Mouse (Mus musculus) megakaryocyte, adult 5-6 weeks (primary cell): ENCODE data around the gene Rars. TPM values are rescaled to one million over a fixed set of nuclear protein-coding genes. Genes with fewer than 3 reads are reported as not detected.
A peak's percentile ranks its signal among the peaks of the same experiment; 100 is the strongest.
"Not testable (repeated sequence)": the region's sequence is repeated elsewhere in the genome, so short reads cannot be mapped to it uniquely, and the experiment has no call there.

Experiments
- ATAC-seq: 2 replicates; pipeline ENCODE4 v1.8.0; 2016; ENCODE audit warnings: mild to moderate bottlenecking, inconsistent platforms; ENCODE audit not compliant: poor library complexity, severe bottlenecking
- total RNA-seq, 2 experiments: library from RNA; stranded (forward) in 1 of 2; stranded (reverse) in 1 of 2; fragments of 153-499, 151-499 nt in 1 of 2; fragments of 221-1000, 200-1000 nt in 1 of 2; gene quantifications; 2 replicates each; pipeline versions ENCODE4 v1.2.3 to v1.2.4; 2015 to 2017

The Rars gene
- 60.7 and 63.5 TPM in 2 replicates for total RNA-seq (2015)
- total RNA-seq (2017) = 52.0 and 60.3 TPM in 2 replicates

DNA sequence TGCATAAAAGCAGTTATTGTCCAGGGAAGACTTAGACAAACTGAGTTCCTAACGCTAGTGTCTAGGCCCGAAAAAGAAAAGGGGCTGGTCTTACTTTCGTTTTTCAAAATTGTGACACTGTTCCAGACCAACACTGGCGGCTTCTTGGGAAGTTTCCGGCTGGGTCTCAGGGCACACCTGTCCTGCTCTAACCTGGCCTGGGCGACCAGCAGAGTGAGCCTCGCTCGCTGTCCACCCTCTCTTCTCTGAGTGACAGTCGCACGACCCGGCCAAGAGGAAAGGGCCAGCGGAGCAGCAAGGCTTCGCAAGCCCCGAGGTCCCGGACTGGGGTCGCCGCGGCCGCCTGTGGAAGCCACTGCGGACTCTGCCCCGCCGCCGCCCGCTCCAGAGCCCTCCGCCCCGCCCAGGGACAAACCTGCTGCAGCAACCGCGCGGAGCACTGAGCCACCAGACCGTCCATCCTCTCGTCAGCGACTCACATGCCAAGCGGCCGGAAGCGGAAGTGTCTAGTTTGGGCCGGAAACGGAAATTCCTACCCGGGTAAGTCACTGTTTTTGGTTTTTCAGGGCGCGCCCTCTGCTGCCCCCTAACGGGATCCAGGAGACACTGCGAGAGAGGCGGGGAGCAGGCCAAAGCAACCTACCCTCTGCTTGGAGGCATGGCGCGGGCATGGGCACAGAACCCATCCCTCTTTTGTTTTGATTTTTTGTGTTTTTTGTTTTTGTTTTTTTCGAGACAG is at the start of gene Rars:
Gene Rars (minus strand): TSS at position 485 of the 739 bp plus-strand sequence.
- peak; percentile 92 for ATAC-seq

DNA sequence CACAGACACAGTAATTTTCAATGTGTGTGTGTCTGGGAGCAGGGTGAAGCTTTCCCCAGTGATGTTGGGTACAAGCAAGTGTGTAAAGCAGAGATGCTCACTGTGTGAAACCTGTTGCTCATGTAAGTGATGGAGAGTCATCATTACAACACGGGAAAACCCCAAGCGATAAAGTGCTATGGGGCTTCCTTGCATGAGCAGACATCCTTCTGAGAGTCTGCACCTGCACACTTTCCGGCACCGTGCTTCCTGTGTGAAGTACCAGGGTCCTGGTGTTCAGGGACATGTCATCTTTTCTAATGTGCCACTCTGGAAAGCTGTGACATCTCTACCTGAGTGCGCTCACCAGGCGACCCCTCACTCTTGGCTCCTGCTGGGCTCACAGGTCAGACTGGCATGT is 48.5 kb upstream of the Rars start:
- no peak for ATAC-seq

DNA sequence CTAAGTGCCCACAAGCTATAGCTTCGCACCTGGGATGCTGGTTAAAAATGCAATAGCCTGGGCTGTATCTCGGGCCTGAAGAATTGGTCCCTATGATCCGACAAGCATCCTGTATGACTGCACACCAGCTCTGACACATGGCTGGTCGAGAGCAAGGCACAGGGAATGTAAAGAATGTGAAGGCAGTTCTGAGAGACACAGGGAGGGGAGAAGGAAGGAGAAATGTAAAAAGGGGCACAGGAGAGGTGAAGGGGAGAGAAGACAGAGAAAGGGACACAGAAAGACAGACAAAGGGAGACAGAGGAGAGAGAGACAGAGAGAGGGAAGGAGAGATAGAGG is 44.2 kb upstream of the Rars start:
- ATAC-seq = no peak

DNA sequence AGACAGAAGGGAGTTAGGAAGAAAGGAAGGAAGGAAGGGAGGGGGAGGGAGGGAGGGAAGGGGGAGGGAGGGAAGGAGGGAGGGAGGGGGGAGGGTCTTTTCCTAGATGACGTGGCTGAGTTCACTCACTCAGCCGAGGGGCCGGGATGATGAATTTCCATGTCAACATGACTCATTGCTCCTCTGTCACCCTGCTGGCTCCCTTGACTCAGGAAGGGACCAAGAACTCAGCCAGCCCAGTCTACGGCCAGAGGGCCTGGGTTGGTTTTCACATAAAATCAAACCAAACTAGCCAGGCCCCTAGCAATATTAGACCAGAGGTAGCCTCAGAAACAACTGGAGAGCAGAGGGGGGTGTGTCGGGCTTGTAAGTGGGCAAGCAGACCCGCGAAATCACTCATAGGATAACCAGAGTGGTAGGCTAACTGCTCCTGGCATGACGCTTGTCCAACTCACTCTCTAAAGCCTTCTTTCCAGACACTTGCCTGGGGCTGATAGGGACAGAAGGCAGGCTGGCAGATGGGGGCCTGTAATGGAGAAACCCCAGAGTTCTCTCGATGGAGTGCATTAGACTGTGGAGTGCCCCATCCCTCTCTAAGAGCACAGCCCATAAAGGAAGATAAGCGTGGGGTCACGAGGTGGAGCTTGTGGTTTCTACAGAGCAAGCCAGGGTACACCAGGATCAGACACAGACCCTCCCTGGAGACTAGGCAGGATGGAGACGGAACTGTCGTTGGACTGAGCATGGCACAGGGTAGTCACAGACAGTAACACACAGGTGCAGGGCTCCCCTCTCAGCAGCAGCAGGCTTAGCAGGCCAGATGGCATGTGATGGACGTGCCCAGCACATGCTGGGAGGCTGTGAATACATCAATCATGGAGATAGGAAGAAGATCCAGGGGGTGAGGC is 43.6 kb upstream of the Rars start:
- no peak for ATAC-seq

DNA sequence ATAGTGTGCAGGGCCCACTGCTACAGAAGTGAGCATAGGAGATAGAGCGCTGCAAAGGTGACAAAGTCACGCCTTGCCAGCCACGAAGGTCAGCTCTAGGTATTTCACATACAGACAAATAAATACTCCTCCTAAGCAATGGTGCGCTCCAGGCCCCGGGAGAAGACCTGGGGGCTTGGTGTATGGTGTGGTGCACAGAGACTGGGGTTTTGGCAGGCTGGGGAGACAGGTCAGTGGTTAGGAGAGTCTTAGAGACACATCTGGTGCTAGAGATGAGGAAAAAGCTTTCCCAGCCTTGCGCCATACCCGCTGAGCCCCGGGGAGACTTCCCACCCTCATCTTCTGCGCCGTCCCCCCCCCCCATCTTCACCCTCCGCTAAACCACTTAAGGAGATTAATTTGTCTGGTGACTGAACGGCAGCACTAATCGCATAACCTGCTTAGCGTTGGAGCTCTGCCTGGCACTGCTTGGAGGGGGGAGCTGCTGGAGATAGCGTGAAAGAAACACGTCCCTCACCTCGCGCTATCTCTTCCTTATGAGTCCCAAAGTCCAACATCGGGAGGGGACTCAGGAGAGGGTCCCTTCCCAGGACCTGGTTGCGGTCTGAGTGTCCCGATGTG is 39.4 kb upstream of the Rars start:
- no peak for ATAC-seq

DNA sequence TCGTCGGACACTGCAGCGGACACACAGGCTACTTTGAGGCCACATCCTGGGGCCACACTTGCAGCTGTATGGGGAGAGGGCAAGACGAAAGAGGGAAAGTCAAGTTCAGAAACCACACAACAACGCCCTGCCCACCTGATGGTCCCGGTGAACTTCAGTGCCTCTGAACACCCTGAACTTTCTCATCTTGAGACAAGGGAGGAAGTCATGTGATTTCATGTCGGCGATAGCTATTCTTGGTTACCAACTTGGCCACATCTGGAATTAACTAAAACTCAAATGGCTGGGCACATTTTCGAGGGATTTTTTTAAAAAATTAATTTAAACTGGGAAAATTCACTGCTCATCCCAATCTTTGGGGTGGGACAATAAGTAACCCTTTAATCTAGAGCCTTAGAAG is 36.7 kb upstream of the Rars start:
- ATAC-seq = no peak

DNA sequence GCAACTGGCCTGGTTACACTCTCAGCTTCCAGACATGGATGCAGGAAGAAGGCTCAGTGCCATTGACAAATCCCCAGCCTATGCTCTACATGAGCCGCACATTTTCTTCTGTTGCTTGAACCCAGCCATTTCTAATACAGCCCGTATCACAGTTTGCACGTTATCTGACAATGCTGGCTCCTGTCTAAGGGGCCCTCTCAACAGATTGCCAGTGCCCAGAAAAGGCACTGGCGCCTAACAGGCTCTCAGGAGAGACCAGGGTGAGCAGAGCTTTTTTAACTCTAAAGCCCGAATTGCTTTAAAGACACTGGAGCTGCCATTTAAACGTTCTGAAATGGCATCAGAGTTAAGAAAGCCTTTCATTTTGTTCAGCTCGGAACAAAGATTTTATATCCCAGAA is 31.8 kb upstream of the Rars start:
- ATAC-seq = no peak

DNA sequence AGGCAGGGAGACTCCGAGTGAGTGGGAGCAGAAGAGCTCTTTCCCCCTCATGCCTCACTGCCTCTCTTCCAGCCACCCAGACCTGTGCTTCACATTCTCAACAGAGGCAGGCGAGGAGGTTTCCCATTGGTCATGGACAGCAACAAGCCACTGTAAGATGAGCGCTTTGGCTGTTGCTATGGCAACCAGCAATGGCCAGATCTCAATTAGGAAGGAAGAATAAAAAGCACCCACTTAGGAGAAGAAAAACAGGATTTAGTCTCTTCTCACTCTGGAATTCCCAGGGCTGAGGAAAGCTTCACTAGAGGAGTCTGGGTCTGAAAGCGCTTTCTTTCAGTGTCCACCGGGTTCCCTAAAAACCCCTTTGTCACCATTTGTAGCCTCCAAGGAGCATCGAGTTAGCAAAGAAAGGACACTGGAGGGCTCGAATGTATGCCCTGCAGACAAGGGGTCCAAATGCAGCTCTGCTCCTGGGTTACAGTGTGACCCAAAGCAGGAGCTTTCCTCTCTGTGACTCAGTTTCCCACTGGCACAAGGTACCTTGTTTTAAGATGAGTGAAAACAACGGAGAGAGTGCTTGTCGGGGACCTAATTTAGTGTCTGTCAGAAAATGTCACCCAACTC is 30.8 kb upstream of the Rars start:
- ATAC-seq = no peak

DNA sequence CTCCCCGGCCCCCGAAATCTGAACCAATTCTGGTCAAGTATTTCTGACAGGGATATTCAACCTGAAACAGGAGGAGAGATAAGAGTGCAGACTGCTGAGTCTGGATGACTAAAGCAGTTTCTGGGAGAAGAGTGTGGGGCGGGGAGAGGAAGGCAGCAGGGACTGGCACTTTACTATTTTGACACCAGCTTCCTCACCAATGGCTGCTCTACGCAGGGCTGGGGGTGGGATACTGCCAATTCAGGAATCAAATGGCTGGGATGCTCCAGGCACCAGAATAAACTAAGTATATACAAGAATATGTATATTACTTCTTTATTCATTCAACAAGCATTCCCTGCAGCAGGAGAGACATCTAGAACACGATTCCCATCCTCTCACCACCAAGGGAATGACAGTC is 29.3 kb upstream of the Rars start:
- ATAC-seq = no peak

DNA sequence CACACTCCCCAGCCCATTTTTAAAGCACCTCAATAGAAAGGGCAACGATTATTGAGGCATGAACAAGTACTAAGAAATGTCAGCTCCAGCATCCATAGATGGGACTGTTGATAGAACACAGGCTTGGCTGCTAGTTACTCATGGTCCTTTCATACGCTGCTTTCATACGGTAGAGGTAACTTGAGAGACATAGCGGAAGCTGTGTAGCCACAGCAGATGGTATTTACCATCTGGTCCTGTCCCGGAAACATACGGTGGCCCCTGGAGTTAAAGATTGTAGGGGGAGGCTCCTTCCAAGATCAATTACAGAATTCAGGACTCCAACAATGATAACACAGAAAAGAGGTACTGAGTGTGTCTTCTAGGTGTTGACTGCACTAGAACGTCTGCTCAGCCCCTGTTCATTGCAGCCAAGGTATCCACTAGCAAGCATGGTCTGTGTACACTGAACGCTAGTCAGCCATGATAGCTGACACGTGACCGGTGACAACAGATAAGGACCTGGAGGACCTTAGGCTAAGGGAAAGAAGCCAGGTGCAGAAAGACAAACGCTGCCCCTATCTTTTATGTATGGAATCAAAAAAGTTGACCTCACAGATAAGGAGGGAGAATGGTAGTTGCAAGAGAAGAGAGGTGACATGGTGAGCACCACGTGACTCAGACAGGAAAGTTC is 23.2 kb upstream of the Rars start:
- no peak for ATAC-seq

DNA sequence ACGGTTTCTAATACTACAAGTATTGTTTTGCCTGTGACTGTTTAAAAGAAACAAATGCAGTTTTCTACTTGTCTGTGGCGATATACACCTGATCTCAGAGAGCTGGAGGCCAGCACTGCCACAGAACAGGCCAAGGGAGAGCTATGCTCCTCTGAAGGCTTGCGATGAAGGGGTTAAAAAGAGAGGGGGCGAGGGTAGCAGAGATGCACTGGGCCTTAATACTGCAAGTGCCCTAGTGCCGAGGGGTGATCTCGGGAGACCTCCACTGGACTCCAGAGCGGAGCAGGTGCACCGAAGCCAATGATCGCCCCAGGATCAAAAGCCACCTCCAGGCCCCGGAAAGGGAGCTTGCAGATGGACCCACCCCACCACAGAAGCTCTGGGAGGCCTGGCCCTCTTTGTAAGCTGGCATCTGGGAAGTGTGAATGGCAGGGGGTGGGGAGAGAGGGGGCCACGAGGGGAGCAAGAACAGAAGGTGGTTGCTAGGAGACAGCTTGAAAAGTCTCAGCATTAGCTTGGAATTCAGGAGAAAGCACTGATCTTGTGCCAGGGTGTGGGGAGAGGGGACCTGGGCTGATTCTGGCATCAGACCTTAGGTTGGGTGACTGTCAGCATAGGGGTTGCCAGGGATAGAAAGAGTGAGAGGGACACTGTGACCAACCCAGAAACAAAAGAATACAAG is 22.2 kb upstream of the Rars start:
- no peak for ATAC-seq

DNA sequence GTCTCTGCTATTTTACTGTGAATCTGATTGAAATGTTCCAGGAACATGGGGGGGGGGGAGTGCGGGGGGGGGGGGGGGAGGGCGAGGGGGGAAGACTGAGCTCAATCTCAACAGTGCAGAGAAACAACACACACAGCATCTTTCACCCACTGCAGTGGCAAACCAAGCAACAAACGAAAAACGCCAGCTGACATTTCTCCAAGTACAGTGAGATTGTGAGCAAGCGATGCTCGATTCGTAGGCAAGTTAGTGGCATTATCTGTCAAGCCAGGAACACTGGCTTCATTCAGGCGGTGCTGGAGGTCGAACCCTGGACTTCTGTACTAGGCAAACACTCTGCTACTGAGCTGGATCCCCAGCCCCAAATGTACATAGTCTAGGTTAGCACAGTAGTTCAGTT is 21.3 kb upstream of the Rars start:
- ATAC-seq = no peak

DNA sequence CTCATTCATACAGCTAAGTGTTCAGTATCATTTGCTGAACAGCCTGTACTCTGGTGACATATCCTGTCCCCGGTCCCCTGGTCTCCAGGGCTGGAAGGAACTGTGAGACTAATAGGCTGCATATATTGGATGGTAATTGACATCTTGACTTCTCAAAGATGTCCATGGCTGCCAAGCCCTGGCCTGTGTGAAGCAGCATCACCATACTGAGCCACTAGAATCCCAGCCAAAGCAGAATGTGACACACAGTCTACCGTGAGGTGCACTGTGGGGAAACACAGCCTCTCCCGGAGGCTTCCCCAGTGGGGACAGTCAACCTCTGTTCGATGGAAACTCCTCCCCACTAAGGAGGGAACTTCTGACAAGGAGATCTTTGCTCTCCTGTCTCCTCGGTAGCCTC is 20.6 kb upstream of the Rars start:
- ATAC-seq = no peak

DNA sequence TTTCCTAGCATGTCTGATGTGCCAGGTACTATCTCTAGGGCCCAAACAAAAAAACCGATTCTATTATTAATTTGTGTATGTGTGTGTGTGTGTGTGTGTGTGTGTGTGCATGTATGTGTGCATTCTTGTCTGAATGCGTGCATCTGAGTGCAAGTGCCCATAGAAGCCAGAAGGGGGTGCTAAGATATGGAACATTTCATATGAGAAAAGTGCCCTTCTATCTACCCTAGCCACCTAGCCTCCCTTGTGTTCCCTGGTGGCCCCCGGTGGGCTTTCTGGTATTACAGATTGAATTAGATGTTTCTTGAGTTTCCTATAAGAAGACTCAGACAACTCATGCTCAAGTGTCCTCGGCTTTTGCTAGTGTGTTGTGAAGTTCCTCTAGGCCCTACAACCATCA is 19.3 kb upstream of the Rars start:
- no peak for ATAC-seq

DNA sequence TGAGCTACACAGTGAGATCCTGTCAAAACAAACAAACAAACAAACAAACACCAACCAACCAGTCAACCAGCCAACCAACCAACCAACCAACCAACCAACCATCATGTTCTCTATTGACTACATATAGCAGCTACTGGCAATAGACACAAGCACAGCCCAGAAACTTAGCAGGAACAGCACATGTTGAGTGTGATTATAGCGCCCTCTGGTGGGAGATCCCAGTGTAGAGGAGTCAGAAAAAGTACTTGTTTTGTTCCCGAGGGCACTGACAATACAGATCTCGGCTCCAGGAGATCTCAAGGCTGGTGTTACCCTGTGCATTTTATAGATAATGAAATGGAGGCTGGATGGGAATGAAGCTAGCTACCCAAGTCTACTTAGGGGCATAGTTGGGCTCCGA is 18.4 kb upstream of the Rars start:
- ATAC-seq = peak; percentile 62

DNA sequence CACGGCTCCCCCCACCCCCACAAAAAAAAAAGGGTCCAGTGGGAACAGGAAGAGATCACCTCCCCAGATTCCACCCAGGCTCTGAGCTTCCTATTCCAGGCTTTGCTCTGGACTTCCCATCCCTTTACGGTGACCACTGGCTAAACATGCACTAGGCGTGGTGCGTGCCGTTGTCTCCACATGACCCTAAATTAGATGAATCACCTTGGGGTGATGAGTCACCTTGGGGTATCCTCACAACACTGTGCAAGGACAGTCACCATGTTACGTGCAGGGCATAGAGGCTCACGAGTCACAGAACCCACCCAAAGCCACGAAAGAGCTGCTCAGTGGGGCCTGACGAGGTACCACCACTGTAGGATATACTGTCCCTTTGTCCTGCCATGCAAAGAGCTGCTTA is 10.0 kb upstream of the Rars start:
- ATAC-seq = no peak

DNA sequence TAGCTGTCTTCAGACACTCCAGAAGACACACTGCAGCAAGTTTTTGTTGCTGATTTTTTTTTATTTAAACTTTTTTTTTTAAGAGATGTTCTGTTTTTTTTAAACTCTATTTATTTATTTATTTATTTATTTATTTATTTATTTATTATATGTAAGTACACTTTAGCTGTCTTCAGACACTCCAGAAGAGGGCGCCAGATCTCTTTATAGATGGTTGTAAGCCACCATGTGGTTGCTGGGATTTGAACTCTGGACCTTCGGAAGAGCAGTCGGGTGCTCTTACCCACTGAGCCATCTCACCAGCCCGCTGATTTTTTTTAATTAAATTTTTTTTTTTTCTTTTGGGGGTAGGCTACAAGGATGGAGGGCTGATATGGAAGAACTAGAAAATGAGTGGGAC is 8.3 kb upstream of the Rars start:
- ATAC-seq = not testable (repeated sequence)

DNA sequence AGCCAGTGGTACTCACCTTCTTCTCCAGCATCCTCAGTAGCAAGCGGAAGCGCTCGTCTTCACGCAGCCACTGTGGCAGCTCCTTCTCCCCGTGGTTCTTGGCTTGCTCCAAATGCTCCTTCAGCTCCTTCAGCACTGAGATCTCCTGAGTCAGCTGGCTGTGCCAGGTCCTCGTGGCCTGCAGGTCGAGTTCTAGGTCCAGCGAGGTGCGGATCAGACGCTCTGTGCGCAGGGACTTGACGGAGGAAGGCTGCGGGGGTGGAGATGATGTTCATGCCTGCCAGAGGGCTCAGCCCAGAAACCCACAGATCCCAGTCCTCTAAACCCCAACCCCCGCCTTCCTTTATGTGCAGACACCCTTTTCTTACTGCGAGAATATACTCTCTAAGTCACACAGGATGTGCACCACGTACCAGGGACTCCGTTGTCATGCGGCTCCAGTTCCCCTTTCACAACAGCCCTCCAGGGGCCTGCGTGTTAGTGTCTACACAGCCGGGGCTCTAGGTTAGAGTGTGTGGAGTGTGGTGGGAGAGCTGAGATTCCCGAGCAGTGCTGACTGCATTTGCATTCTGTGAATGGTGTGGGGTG is 7.5 kb upstream of the Rars start:
- 0 out of 2 replicates have a peak, but pooled peaks have one; percentile 31 for ATAC-seq

DNA sequence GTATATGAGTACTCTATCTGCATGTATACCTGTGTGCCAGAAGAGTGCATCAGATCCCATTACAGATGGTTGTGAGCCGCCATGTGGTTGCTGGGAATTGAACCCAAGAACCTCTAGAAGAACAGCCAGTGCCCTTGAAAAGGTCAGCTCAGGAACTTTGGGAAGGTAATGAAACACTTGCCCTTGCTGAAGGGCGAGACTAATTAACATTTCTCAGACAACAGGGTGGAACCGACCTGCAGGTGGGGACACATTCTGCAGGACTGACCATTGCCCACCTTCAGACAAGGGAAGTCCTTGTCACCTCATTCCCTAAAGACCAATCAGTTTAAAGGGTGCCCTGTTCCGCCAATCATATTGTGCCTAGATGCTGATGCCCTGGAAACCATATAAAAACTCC is 6.5 kb upstream of the Rars start:
- not testable (repeated sequence) for ATAC-seq

DNA sequence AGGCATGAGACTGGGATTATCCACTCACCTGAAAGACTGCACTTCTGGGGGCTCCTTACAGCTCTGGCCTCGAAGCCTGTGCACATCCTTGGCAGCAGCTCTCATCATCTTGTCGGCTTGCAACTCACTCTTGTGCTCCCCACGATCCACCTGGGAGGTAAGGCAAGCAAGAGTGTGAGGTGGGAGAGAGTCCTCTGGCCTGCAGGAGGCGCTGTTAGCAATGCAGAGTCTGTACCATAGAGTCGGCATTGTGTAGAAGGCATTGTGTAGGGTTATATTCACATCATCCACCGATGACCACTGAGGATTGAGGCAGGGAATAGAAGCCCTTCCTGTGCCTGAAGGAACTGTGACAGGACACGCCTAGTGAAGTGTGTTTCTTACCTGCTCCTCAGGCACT is 6.0 kb upstream of the Rars start:
- ATAC-seq = no peak
